ENCODE assay signal across 8 mouse cellular contexts in the genomic region with DNA sequence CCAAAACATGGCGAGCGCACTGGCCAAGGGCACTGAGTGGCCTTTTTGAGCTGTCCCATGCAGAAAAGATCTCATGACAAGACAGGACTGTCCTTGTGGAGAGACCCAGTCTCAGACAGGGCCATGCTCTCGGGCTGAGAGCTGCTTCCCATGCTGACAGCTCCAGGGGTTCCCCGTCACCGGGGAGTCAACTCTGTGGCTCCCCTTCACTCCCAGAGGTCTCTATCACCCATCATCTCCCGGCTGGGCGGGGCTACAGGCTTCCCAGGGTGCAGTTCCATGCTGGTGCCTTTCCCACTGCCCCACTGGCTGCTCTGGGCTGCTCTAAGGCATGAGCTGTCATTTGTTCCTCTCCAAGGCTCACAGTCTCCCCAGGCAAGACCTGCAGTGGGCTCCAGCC. TPM values are rescaled to one million over a fixed set of nuclear protein-coding genes. Genes with fewer than 3 reads are reported as not detected.
DNase-seq lines count a peak whose midpoint lies in the region; ATAC-seq and TF ChIP-seq lines count a peak whose summit lies in the region.

No protein-coding gene starts in this region.

- DNase-seq in cerebellum, adult 2 months: peak; percentile 1 to 9
- DNase-seq in kidney, adult 18-20 months: peak; percentile 3
- DNase-seq in kidney, adult 2 months: no peak
- DNase-seq in thymus, postnatal 4 days: peak; percentile 15
- DNase-seq in thymus, postnatal 25 days: no peak
- DNase-seq in testis, postnatal 10 days (ENCODE audit: low spot score): peak; percentile 50

- peaks cover 15% of the 10 kb centered on the region for H3K4me1 ChIP-seq in cerebellum, adult 2 months (ENCODE audit: control insufficient read depth, insufficient read depth, low read length)
- no peaks in the 10 kb centered on the region for H3K4me1 ChIP-seq in kidney, adult 2 months (ENCODE audit: control insufficient read depth, insufficient read depth, low read length)

- ATAC-seq in cerebellum, adult (ENCODE audit: insufficient number of reproducible peaks, low FRiP score, low TSS enrichment): no peak
- ATAC-seq in CD4-positive, CD25-positive, alpha-beta regulatory T cell, adult 4 months: no peak

- no peak for TF ChIP-seq POLR2A in cerebellum, adult 2 months (IDR thresholded peaks at IDR 0.05; ENCODE audit: borderline replicate concordance, insufficient read depth, low read length)
- TF ChIP-seq POLR2A in kidney, adult 2 months (IDR thresholded peaks at IDR 0.05; ENCODE audit: low read depth, low read length): no peak

- no peak overlapping the region for H3K27ac ChIP-seq in cerebellum, adult 2 months (ENCODE audit: insufficient read depth, low read length)
- H3K27ac ChIP-seq in kidney, adult 2 months (ENCODE audit: insufficient read depth, low read depth, low read length): no peak overlapping the region

- H3K4me3 ChIP-seq in cerebellum, adult 2 months (replicated peaks; ENCODE audit: insufficient read depth, low read depth, low read length): no peak overlapping the region
- no peak overlapping the region for H3K4me3 ChIP-seq in kidney, adult 2 months (ENCODE audit: insufficient read depth, low read depth, low read length)

- TF ChIP-seq CTCF in cerebellum, adult 2 months (IDR thresholded peaks at IDR 0.05; ENCODE audit: borderline replicate concordance, insufficient read depth, low read depth, low read length): no peak
- no peak for TF ChIP-seq CTCF in kidney, adult 2 months (conservative IDR thresholded peaks at IDR 0.05; ENCODE audit: insufficient read depth, insufficient read length, low read depth, low read length)

- WGBS in cerebellum, adult 2 months: 72% methylated on average over 7 of the region's 7 CpGs
- 89% methylated on average over 7 of the region's 7 CpGs for WGBS in kidney, adult 2 months

- no peaks in the 10 kb centered on the region for H3K27me3 ChIP-seq in cerebellum, adult 2 months (ENCODE audit: control insufficient read depth, insufficient read depth, low read length)
- H3K27me3 ChIP-seq in kidney, adult 2 months (replicated peaks; ENCODE audit: control insufficient read depth, insufficient read depth, low read length): no peaks in the 10 kb centered on the region

- H3K36me3 ChIP-seq in kidney, adult 2 months (ENCODE audit: control insufficient read depth, insufficient read depth, low read length): no peaks in the 10 kb centered on the region; the same call in 1 of the 2 replicates

RNA-seq across cellular contexts. Expression of gene Ptgis, which starts 53.8 kb away (rescaled TPM):
- polyA plus RNA-seq in cerebellum, adult 2 months (2012; rRNA removed): 1.8 and 2.0 TPM in 2 replicates
- polyA plus RNA-seq in kidney, adult 2 months (2012; rRNA removed): 8.3 and 11.2 TPM in 2 replicates
- under 1 TPM in 1 of 2 experiments, not detected in 1; 0.16 TPM for polyA plus RNA-seq in CD4-positive, CD25-positive, alpha-beta regulatory T cell, adult 4 months (2017; shearing (Covaris generic))

RNA-seq across cellular contexts. Expression of gene B4galt5, which starts 54.8 kb away (rescaled TPM):
- polyA plus RNA-seq in cerebellum, adult 2 months (2012; rRNA removed): 53.5 and 59.4 TPM in 2 replicates
- 51.5 and 54.2 TPM in 2 replicates for polyA plus RNA-seq in kidney, adult 2 months (2012; rRNA removed)
- 1 to 10 TPM; 6.3 to 9.4 TPM for polyA plus RNA-seq in CD4-positive, CD25-positive, alpha-beta regulatory T cell, adult 4 months (2017; shearing (Covaris generic))

Comparison
In these comparisons a context has a peak if more than half of its experiments do, and no peak if none do; other contexts are left out.
1. DNase-seq: peak in cerebellum, adult 2 months (2 of 2), kidney, adult 18-20 months (single experiment), thymus, postnatal 4 days (single experiment) and testis, postnatal 10 days (single experiment); none in kidney, adult 2 months (single experiment) and thymus, postnatal 25 days (single experiment).